Mouse (Mus musculus) CH12.LX (cell line): ENCODE measurements around the gene Homer3. TPM values are rescaled to one million over a fixed set of nuclear protein-coding genes. Genes with fewer than 3 reads are reported as not detected.

ENCODE experiments used
- DNase-seq: peaks from one replicate; pipeline ENCODE4 v3.0.0-alpha.2; 2013; ENCODE audit errors: extremely low read depth
- H3K27ac ChIP-seq: 2 replicates; pipeline ENCODE4 v1.5.1; 2012; ENCODE audit warnings: low read depth, mild to moderate bottlenecking, control low read depth, moderate library complexity; ENCODE audit not compliant: insufficient read depth
- H3K27me3 ChIP-seq: replicated peaks from 2 replicates; pipeline ENCODE3; 2012; ENCODE audit warnings: inconsistent platforms
- H3K36me3 ChIP-seq, 2 experiments: replicated peaks in 1 of 2; 2 replicates each; pipeline versions ENCODE3 to v1.6.1; 2012; ENCODE audit warnings: inconsistent platforms in 1 of 2, low read length in 1 of 2, mild to moderate bottlenecking in 1 of 2, mixed read lengths in 1 of 2, moderate library complexity in 1 of 2; ENCODE audit not compliant: control insufficient read depth in 1 of 2, insufficient read depth in 1 of 2
- H3K4me1 ChIP-seq, 2 experiments: 2 replicates each; pipeline ENCODE4 v1.6.1; 2012; ENCODE audit warnings: inconsistent platforms in 1 of 2, moderate library complexity in 1 of 2; ENCODE audit not compliant: insufficient read depth in 2 of 2, control insufficient read depth in 1 of 2
- H3K4me2 ChIP-seq: 2 replicates; pipeline ENCODE4 v1.6.1; 2012; ENCODE audit warnings: low read depth, mild to moderate bottlenecking, control low read depth; ENCODE audit not compliant: poor library complexity, insufficient read depth, severe bottlenecking
- H3K4me3 ChIP-seq, 3 experiments: fragments of 150-350 bp in 1 of 3; sonication (generic) in 1 of 3; replicated peaks in 1 of 3; 2 replicates each; pipeline versions ENCODE3 to v1.5.1; 2011 to 2012; ENCODE audit warnings: low read depth in 2 of 3, low read length in 2 of 3, mild to moderate bottlenecking in 2 of 3, moderate library complexity in 2 of 3, control low read depth in 1 of 3, improper control_type of control experiment in 1 of 3, inconsistent platforms in 1 of 3, mixed read lengths in 1 of 3; ENCODE audit not compliant: poor library complexity in 1 of 3
- H3K79me2 ChIP-seq: replicated peaks from 2 replicates; pipeline ENCODE4 v1.6.1; 2012; ENCODE audit warnings: mild to moderate bottlenecking, moderate library complexity; ENCODE audit not compliant: control insufficient read depth, poor library complexity, insufficient read depth, severe bottlenecking; ENCODE audit errors: extremely low read depth
- H3K9ac ChIP-seq: 2 replicates; pipeline ENCODE4 v1.6.1; 2012; ENCODE audit warnings: low read depth, mild to moderate bottlenecking, control low read depth, moderate library complexity; ENCODE audit not compliant: insufficient read depth
- H3K9me3 ChIP-seq: replicated peaks from 2 replicates; pipeline ENCODE3; 2012; ENCODE audit warnings: low read length, inconsistent platforms, mixed read lengths
- BHLHE40 ChIP-seq: IDR thresholded peaks from 2 replicates; pipeline ENCODE4 v1.6.1; 2011; ENCODE audit warnings: mild to moderate bottlenecking, low read depth, low read length, improper control_type of control experiment
- CHD1 ChIP-seq: IDR thresholded peaks from 2 replicates; pipeline ENCODE4 v1.6.1; 2012; ENCODE audit warnings: low read depth, low read length, improper control_type of control experiment, inconsistent platforms
- CHD2 ChIP-seq: IDR thresholded peaks from 2 replicates; pipeline ENCODE4 v1.6.1; 2011; ENCODE audit warnings: low read length, improper control_type of control experiment
- CTCF ChIP-seq, 2 experiments: IDR thresholded peaks in 1 of 2; conservative IDR thresholded peaks in 1 of 2; 2 replicates each; pipeline ENCODE4 v1.5.1; 2011 to 2012; ENCODE audit warnings: low read depth in 2 of 2, low read length in 2 of 2, improper control_type of control experiment in 1 of 2, inconsistent platforms in 1 of 2, mild to moderate bottlenecking in 1 of 2, moderate library complexity in 1 of 2
- E2F4 ChIP-seq: IDR thresholded peaks from 2 replicates; pipeline ENCODE4 v1.6.1; 2011; ENCODE audit warnings: low read depth, low read length, improper control_type of control experiment; ENCODE audit not compliant: insufficient replicate concordance
- ELF1 ChIP-seq: IDR thresholded peaks from 2 replicates; pipeline ENCODE4 v1.6.1; 2014; ENCODE audit warnings: low read depth, mild to moderate bottlenecking, inconsistent platforms, low read length, improper control_type of control experiment
- GABPA ChIP-seq: IDR thresholded peaks from 2 replicates; pipeline ENCODE4 v1.6.1; 2012; ENCODE audit warnings: low read depth, low read length, improper control_type of control experiment, inconsistent platforms; ENCODE audit not compliant: insufficient replicate concordance
- HCFC1 ChIP-seq: IDR thresholded peaks from 2 replicates; pipeline ENCODE4 v1.6.1; 2012; ENCODE audit warnings: low read depth, mild to moderate bottlenecking, inconsistent platforms, low read length, improper control_type of control experiment
- JUN ChIP-seq: IDR thresholded peaks from 2 replicates; pipeline ENCODE4 v1.6.1; 2011; ENCODE audit warnings: low read depth, mild to moderate bottlenecking, low read length, improper control_type of control experiment, moderate library complexity; ENCODE audit not compliant: insufficient read depth
- JUND ChIP-seq: conservative IDR thresholded peaks from 2 replicates; pipeline ENCODE4 v1.6.1; 2011; ENCODE audit warnings: low read depth, low read length, improper control_type of control experiment
- KAT2A ChIP-seq: IDR thresholded peaks from 2 replicates; pipeline ENCODE4 v1.6.1; 2012; ENCODE audit warnings: low read length, improper control_type of control experiment, inconsistent platforms; ENCODE audit not compliant: insufficient replicate concordance
- MAFK ChIP-seq: IDR thresholded peaks from 2 replicates; pipeline ENCODE4 v1.6.1; 2011; ENCODE audit warnings: low read length, improper control_type of control experiment; ENCODE audit not compliant: insufficient replicate concordance
- MEF2A ChIP-seq: IDR thresholded peaks from 2 replicates; pipeline ENCODE4 v1.6.1; 2014; ENCODE audit warnings: low read depth, mild to moderate bottlenecking, inconsistent platforms, low read length, improper control_type of control experiment, borderline replicate concordance
- MYC ChIP-seq: IDR thresholded peaks from 2 replicates; pipeline ENCODE4 v1.6.1; 2011; ENCODE audit warnings: low read depth, mild to moderate bottlenecking, improper control_type of control experiment, low read length
- NELFE ChIP-seq: IDR thresholded peaks from 2 replicates; pipeline ENCODE4 v1.6.1; 2011; ENCODE audit warnings: low read depth, low read length, improper control_type of control experiment
- POLR2A ChIP-seq: IDR thresholded peaks from 2 replicates; pipeline ENCODE4 v1.6.1; 2011; ENCODE audit warnings: low read depth, mild to moderate bottlenecking, improper control_type of control experiment, low read length
- SIN3A ChIP-seq: IDR thresholded peaks from 2 replicates; pipeline ENCODE4 v1.6.1; 2012; ENCODE audit warnings: low read length, improper control_type of control experiment, inconsistent platforms
- TBP ChIP-seq: conservative IDR thresholded peaks from 2 replicates; pipeline ENCODE4 v1.6.1; 2011; ENCODE audit warnings: low read depth, low read length, improper control_type of control experiment
- TCF12 ChIP-seq: IDR thresholded peaks from 2 replicates; pipeline ENCODE4 v1.6.1; 2014; ENCODE audit warnings: low read depth, mild to moderate bottlenecking, inconsistent platforms, low read length, improper control_type of control experiment
- UBTF ChIP-seq: IDR thresholded peaks from 2 replicates; pipeline ENCODE4 v1.6.1; 2012; ENCODE audit warnings: low read depth, mild to moderate bottlenecking, inconsistent platforms, low read length, improper control_type of control experiment, moderate library complexity
- USF2 ChIP-seq: conservative IDR thresholded peaks from 2 replicates; pipeline ENCODE4 v1.6.1; 2011; ENCODE audit warnings: low read depth, low read length, improper control_type of control experiment
- ZC3H11A ChIP-seq: IDR thresholded peaks from 2 replicates; pipeline ENCODE4 v1.6.1; 2012; ENCODE audit warnings: low read depth, mild to moderate bottlenecking, inconsistent platforms, low read length, improper control_type of control experiment
- dilution Hi-C: fragments of 300-500 bp; cut with MboI; formaldehyde crosslinking; loops from 2 replicates; pipeline ENCODE4 v1.14.3; 2020; ENCODE audit warnings: low sequenced_read_pairs; ENCODE audit not compliant: extremely low pct_unique_long_range_greater_than_20kb, extremely low pct_ligation_motif_present
- in situ Hi-C: fragments of 300-500 bp; cut with MboI; formaldehyde crosslinking; loops from 3 replicates; pipeline ENCODE4 v1.14.3; 2019; ENCODE audit warnings: low sequenced_read_pairs, low pct_ligation_motif_present, low pct_unique_long_range_greater_than_20kb, mixed read lengths
- polyA plus RNA-seq: library from polyadenylated mRNA; unstranded; fragments of >175 nt; gene quantifications from 2 replicates; pipeline ENCODE4 v1.2.1, GENCODE M21; 2012; ENCODE audit warnings: low read depth; ENCODE audit not compliant: insufficient read length
- total RNA-seq, 2 experiments: library from RNA; depleted of rRNA; stranded (reverse); fragments of 300-350 nt in 1 of 2; fragments of >200 nt in 1 of 2; gene quantifications; 2 replicates each; pipeline ENCODE4 v1.2.3; 2012 to 2014

Homer3 gene
- total and polyA plus RNA-seq, 3 experiments: 9.0 to 14.0 (median 11.8) TPM

DNA sequence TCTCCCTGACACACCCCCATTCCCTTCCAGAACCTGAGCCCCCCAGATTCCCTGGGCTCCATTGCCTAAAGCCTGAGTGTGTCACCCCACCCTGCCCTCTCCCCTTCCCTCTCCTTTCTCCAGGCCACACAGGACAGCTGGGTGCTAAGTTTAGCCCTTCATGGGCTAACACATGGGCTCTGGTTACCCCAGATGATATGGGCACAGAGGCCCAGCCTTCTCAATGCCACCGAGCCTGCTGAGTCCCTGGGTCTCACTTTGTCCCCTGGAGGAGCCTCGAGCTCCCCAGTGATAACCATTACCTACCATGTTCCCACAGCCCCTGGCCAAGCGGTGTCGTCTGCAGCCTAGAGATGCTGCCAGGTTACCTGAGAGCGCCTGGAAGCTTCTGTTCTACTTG, 35.2 kb downstream of the Homer3 start:
- H3K4me2 ChIP-seq: no peak overlapping the region
- H3K36me3 ChIP-seq: peaks cover 7 to 11% of the 10 kb centered on the region in 2 experiments
- no peaks in the 10 kb centered on the region for H3K9me3 ChIP-seq
- TF ChIP-seq POLR2A (no peak), TCF12 (no peak), USF2 (no peak), MAFK (no peak), ELF1 (no peak), KAT2A (no peak), JUN (no peak), BHLHE40 (no peak), ZC3H11A (no peak), CHD2 (no peak), MYC (no peak), SIN3A (no peak), CHD1 (no peak)
- dilution Hi-C loops: no loop called here
- H3K27me3 ChIP-seq: peaks cover 24% of the 10 kb centered on the region
- no peak overlapping the region for H3K27ac ChIP-seq
- in situ Hi-C loops: no loop called here
- peaks cover 14 to 17% of the 10 kb centered on the region in 2 experiments for H3K4me1 ChIP-seq
- no peak overlapping the region for H3K4me3 ChIP-seq
- DNase-seq: no peak
- no peaks in the 10 kb centered on the region for H3K79me2 ChIP-seq
- H3K9ac ChIP-seq: no peak overlapping the region

GRCm38 (mm10) chr8:70323716-70324115, 41.1 kb downstream of the Homer3 start:
- no peak overlapping the region for H3K4me3 ChIP-seq
- H3K4me2 ChIP-seq: no peak overlapping the region
- H3K36me3 ChIP-seq: peaks cover 0 to 1% of the 10 kb centered on the region in 2 experiments
- peaks cover 13% of the 10 kb centered on the region for H3K27me3 ChIP-seq
- peaks cover 11 to 19% of the 10 kb centered on the region in 2 experiments for H3K4me1 ChIP-seq
- TF ChIP-seq CTCF (conservative IDR thresholded peaks at IDR 0.05 in 1 of 2, IDR thresholded peaks at IDR 0.05 in 1 of 2; ENCODE audit: low read depth in 2 of 2, low read length in 2 of 2): peak in 1 of 2 experiments; percentile 42; a peak in 2 of 4 replicates
- no peak for TF ChIP-seq UBTF
- no peak for TF ChIP-seq HCFC1
- H3K9ac ChIP-seq: no peak overlapping the region
- peaks cover 7% of the 10 kb centered on the region for H3K9me3 ChIP-seq
- no peaks in the 10 kb centered on the region for H3K79me2 ChIP-seq
- no peak for DNase-seq
- in situ Hi-C loops: no loop called here
- no peak overlapping the region for H3K27ac ChIP-seq
- dilution Hi-C loops: no loop called here

DNA sequence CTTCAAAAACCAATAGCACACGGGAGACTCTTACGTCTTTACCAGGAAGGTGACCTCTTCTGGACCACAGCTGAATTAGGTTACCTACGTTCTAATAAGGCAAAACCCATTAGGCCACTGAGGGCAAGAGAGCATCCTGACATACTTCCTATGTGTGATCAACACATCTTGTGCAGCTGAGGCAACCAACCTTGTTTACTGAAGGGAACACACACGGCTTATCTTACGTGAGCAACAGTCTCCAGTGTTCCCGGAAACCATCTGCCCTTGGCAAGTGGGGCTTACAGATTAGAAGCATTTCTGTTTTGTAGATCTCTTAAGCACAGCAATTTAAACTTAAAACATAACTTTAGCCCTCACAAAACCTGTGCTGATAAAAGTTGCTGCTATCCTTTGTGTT, 44.9 kb downstream of the Homer3 start:
- no peak overlapping the region for H3K4me3 ChIP-seq
- peaks cover 3% of the 10 kb centered on the region for H3K27me3 ChIP-seq
- dilution Hi-C loops: no loop called here
- no peak for TF ChIP-seq TBP
- no peak for TF ChIP-seq GABPA
- TF ChIP-seq MEF2A: no peak
- no peak for TF ChIP-seq JUND
- no peak for TF ChIP-seq CHD2
- no peak for TF ChIP-seq E2F4
- TF ChIP-seq NELFE: no peak
- TF ChIP-seq JUN: no peak
- H3K9ac ChIP-seq: no peak overlapping the region
- H3K4me2 ChIP-seq: no peak overlapping the region
- no peaks in the 10 kb centered on the region for H3K79me2 ChIP-seq
- H3K36me3 ChIP-seq: peaks cover 20 to 30% of the 10 kb centered on the region in 2 experiments
- H3K9me3 ChIP-seq: peaks cover 16% of the 10 kb centered on the region
- no peak overlapping the region for H3K27ac ChIP-seq
- in situ Hi-C loops: no loop called here
- peaks cover 3 to 9% of the 10 kb centered on the region in 2 experiments for H3K4me1 ChIP-seq
- no peak for DNase-seq
